Mouse (Mus musculus) hindbrain, embryonic 10.5 days (tissue): ENCODE measurements around the gene Sox30. TPM values are rescaled to one million over a fixed set of nuclear protein-coding genes. Genes with fewer than 3 reads are reported as not detected.

Experiments used
- DNase-seq: peaks from one replicate; pipeline ENCODE4 v3.0.0-alpha.2; 2017; ENCODE audit warnings: low spot score
- H3K27ac ChIP-seq: fragments of 300-500 bp; sonication (generic); 2 replicates; pipeline ENCODE4 v1.5.1; 2016; ENCODE audit warnings: mild to moderate bottlenecking, moderate library complexity
- H3K27me3 ChIP-seq: fragments of 300-500 bp; sonication (generic); 2 replicates; pipeline ENCODE4 v1.6.1; 2016; ENCODE audit warnings: mild to moderate bottlenecking; ENCODE audit not compliant: poor library complexity, insufficient read depth, severe bottlenecking
- H3K36me3 ChIP-seq: fragments of 300-500 bp; sonication (generic); 2 replicates; pipeline ENCODE4 v1.6.1; 2016; ENCODE audit warnings: mild to moderate bottlenecking, moderate library complexity
- H3K4me1 ChIP-seq: fragments of 300-500 bp; sonication (generic); replicated peaks from 2 replicates; pipeline ENCODE4 v1.6.1; 2016; ENCODE audit warnings: mild to moderate bottlenecking
- H3K4me3 ChIP-seq: fragments of 300-500 bp; sonication (generic); 2 replicates; pipeline ENCODE4 v1.5.1; 2016; ENCODE audit warnings: mild to moderate bottlenecking, moderate library complexity
- H3K9me3 ChIP-seq: fragments of 300-500 bp; sonication (generic); 2 replicates; pipeline ENCODE4 v1.6.1; 2016; ENCODE audit warnings: mild to moderate bottlenecking, moderate library complexity
- WGBS: fragments of 180-500 bp; shearing (Covaris S2); methylation state at CpG from one replicate; pipeline ENCODE4 v1.1.7; 2016; 5-methylcytosine and 5-hydroxymethylcytosine counted together
- polyA plus RNA-seq: library from polyadenylated mRNA; unstranded; fragments of >200 nt; fragmentation: Nextera tagmentation; extraction: Ambion mirVana; gene quantifications from 2 replicates; pipeline ENCODE4 v1.2.1, GENCODE M21; 2016

Sox30 gene
- polyA plus RNA-seq, 1 experiment from 2014 or later: 0.14 TPM

DNA sequence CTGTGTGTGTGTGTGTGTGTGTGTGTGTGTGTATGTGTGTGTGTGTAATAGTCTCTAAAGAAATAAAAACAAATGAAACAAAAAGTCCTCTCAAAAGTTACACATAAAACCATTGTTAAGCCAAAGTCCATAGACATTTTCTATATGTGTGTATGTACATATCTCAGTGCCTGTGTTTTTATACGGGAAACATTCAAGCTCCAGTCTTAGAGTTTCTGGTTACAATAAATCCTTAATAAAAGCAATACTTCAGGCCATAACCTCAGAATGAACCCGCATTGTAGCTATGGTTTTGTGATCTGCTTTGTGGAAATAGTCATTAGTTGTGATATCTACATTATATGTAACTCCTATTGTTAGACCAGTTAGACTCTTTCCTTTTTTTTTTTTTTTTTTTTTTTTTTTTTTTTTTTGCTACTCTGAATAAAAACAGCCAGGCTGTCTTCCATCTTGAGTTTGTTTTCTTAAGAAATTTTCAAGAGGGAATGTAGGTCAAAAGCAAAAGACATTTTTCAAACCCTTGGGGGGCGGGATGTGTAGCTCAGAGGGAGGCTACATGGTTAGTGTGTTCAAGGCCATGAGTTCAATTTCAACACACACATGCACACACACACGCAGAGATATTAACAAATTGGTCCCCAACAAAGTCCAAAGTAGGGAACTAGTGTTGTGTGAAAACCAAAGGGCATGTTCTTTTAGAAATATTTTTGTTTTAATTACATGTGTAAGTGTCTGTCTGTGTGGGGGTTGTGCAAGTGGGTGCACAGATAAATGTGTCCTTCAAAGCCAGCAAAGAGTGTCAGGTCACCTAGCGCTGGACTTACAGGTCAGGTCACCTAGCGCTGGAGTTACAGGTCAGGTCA lies 48.1 kb downstream of the Sox30 start:
- Histone ChIP-seq H3K36me3 (no peaks in the 10 kb centered on the region), H3K4me3 (no peak overlapping the region), H3K27ac (no peak overlapping the region), H3K27me3 (no peaks in the 10 kb centered on the region), H3K9me3 (no peaks in the 10 kb centered on the region), H3K4me1 (peaks cover 7% of the 10 kb centered on the region)
- 85% methylated on average over 6 of the region's 6 CpGs for WGBS
- DNase-seq: no peak

- no peak overlapping the region for H3K4me3 ChIP-seq
- DNase-seq: no peak
- no peaks in the 10 kb centered on the region for H3K27me3 ChIP-seq
- H3K9me3 ChIP-seq: no peaks in the 10 kb centered on the region
- no peaks in the 10 kb centered on the region for H3K36me3 ChIP-seq
- H3K4me1 ChIP-seq: peaks cover 7% of the 10 kb centered on the region
- 66% methylated on average over 2 of the region's 2 CpGs for WGBS
- H3K27ac ChIP-seq: no peak overlapping the region
Observed at GRCm38 (mm10) chr11:46029485-46029884, 49.4 kb downstream of the Sox30 start.

- Histone ChIP-seq H3K27me3 (no peaks in the 10 kb centered on the region), H3K4me1 (peaks cover 7% of the 10 kb centered on the region), H3K36me3 (no peaks in the 10 kb centered on the region), H3K27ac (no peak overlapping the region), H3K4me3 (no peak overlapping the region), H3K9me3 (no peaks in the 10 kb centered on the region)
- 77% methylated on average over 2 of the region's 2 CpGs for WGBS
- DNase-seq: no peak
Observed at GRCm38 (mm10) chr11:46030026-46030425, 49.9 kb downstream of the Sox30 start.

- 69% methylated on average over 3 of the region's 3 CpGs for WGBS
- Histone ChIP-seq H3K36me3 (no peaks in the 10 kb centered on the region), H3K4me1 (no peaks in the 10 kb centered on the region; the same call in 1 of the 2 replicates), H3K27me3 (no peaks in the 10 kb centered on the region), H3K9me3 (no peaks in the 10 kb centered on the region), H3K4me3 (no peak overlapping the region), H3K27ac (no peak overlapping the region)
- no peak for DNase-seq
Observed at GRCm38 (mm10) chr11:46031470-46031869, 51.4 kb downstream of the Sox30 start.

DNA sequence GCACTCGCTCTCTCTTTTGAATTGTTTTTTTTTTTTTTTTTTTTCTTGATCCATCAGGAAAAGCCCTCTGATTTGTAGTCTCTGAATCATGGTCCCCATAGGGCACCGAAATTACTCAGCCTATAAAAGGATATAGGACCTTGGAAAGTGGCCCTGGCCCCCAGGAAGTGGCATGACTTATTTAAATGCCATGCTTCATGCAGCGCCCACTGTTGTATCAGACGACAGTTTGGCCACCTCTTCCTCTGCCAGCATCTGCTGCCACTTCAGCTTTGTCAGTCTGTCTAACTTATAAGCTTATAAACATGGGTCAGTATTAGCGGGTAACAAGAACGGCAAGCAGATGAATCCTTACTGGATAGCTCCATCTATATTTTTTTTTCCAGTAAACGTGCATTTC lies 52.8 kb downstream of the Sox30 start:
- no peak for DNase-seq
- 88% methylated on average over 7 of the region's 7 CpGs for WGBS
- no peaks in the 10 kb centered on the region for H3K9me3 ChIP-seq
- no peaks in the 10 kb centered on the region; the same call in 1 of the 2 replicates for H3K4me1 ChIP-seq
- H3K4me3 ChIP-seq: no peak overlapping the region
- no peak overlapping the region for H3K27ac ChIP-seq
- no peaks in the 10 kb centered on the region for H3K36me3 ChIP-seq
- no peaks in the 10 kb centered on the region for H3K27me3 ChIP-seq

- 95% methylated on average over 10 of the region's 10 CpGs for WGBS
- DNase-seq: no peak
- no peaks in the 10 kb centered on the region for H3K9me3 ChIP-seq
- H3K4me3 ChIP-seq: no peak overlapping the region
- no peak overlapping the region for H3K27ac ChIP-seq
- peaks cover 5% of the 10 kb centered on the region; the same call in 1 of the 2 replicates for H3K4me1 ChIP-seq
- no peaks in the 10 kb centered on the region for H3K27me3 ChIP-seq
- no peaks in the 10 kb centered on the region for H3K36me3 ChIP-seq
Observed at GRCm38 (mm10) chr11:46036374-46036773, 56.3 kb downstream of the Sox30 start.

GRCm38 (mm10) chr11:46038901-46039300 lies 58.8 kb downstream of the Sox30 start:
- DNase-seq: no peak
- no peaks in the 10 kb centered on the region for H3K9me3 ChIP-seq
- no peaks in the 10 kb centered on the region for H3K27me3 ChIP-seq
- no peaks in the 10 kb centered on the region for H3K36me3 ChIP-seq
- H3K27ac ChIP-seq: no peak overlapping the region
- H3K4me1 ChIP-seq: peaks cover 5% of the 10 kb centered on the region; the same call in 1 of the 2 replicates
- no peak overlapping the region for H3K4me3 ChIP-seq
- WGBS: 86% methylated on average over 15 of the region's 15 CpGs

DNA sequence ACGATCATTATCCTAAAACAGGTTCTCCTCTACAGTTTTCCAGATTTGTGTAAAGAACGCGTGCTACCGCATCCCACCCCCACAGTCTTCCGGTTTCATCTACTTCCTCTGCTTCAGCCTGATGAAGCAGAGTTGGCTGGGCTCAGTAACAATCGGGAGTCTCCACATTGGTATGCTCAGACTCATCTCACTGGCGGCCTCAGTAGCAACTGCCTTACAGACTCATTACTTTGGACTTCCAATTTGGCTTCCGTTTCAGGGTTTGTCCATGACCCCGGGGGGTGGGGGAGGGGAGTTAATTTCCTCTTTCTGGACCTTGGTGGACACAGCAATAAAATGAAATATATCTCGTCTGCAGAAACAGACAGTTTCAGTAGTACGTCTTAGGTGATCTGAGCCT lies 59.2 kb downstream of the Sox30 start:
- no peak overlapping the region for H3K27ac ChIP-seq

DNA sequence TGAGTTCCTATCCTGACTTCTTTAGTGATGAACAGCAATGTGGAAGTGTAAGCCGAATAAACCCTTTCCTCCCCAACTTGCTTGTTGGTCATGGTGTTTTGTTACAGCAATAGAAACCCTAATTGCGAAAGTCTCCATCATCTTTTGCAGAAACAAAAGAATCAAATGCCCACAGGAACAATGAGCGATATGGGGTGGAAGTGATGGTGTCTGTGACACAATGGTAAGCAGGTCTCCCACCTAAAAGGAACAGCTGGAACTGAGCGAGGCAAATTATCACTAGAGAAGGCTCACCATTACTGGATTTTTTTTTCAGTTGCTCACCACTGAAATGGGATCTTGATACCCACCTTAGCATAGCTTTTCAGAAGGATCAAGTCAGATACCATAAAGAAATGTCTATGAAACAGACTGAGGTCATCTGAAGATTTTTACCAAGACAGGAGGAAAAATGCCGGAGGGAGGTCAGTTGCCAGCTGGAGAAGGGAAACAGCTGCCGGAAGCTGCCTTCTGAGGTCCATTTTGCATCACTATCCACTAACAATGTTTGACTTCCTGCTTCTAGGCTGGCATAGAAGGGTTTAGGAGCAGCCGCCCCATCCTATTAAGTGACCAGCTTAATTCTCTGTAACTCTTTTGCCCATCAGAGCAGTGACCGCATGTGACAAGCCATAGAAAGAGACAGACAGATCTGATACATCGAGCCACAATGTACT lies 60.9 kb downstream of the Sox30 start:
- no peaks in the 10 kb centered on the region for H3K27me3 ChIP-seq
- no peaks in the 10 kb centered on the region for H3K36me3 ChIP-seq
- peaks cover 5% of the 10 kb centered on the region; the same call in 1 of the 2 replicates for H3K4me1 ChIP-seq
- H3K4me3 ChIP-seq: no peak overlapping the region
- H3K9me3 ChIP-seq: no peaks in the 10 kb centered on the region
- WGBS: 87% methylated on average over 9 of the region's 9 CpGs
- H3K27ac ChIP-seq: no peak overlapping the region
- DNase-seq: no peak

More for the DNA sequence above, 59.2 kb downstream of the Sox30 start:
- Histone ChIP-seq H3K4me3 (no peak overlapping the region), H3K9me3 (no peaks in the 10 kb centered on the region), H3K36me3 (no peaks in the 10 kb centered on the region), H3K27me3 (no peaks in the 10 kb centered on the region), H3K4me1 (peaks cover 5% of the 10 kb centered on the region; the same call in 1 of the 2 replicates)
- WGBS: 75% methylated on average over 11 of the region's 11 CpGs
- no peak for DNase-seq

- H3K27ac ChIP-seq: no peak overlapping the region
- H3K4me1 ChIP-seq: peaks cover 5% of the 10 kb centered on the region; the same call in 1 of the 2 replicates
- no peaks in the 10 kb centered on the region for H3K36me3 ChIP-seq
- H3K27me3 ChIP-seq: no peaks in the 10 kb centered on the region
- 82% methylated on average over 12 of the region's 12 CpGs for WGBS
- no peaks in the 10 kb centered on the region for H3K9me3 ChIP-seq
- DNase-seq: no peak
- H3K4me3 ChIP-seq: no peak overlapping the region
Observed at GRCm38 (mm10) chr11:46041607-46042267, 61.6 kb downstream of the Sox30 start.

- no peaks in the 10 kb centered on the region for H3K27me3 ChIP-seq
- no peak overlapping the region for H3K4me3 ChIP-seq
- H3K27ac ChIP-seq: no peak overlapping the region
- 87% methylated on average over 5 of the region's 5 CpGs for WGBS
- H3K4me1 ChIP-seq: no peaks in the 10 kb centered on the region
- no peaks in the 10 kb centered on the region for H3K9me3 ChIP-seq
- H3K36me3 ChIP-seq: no peaks in the 10 kb centered on the region
- no peak for DNase-seq
Observed at GRCm38 (mm10) chr11:46044781-46045180, 64.7 kb downstream of the Sox30 start.

DNA sequence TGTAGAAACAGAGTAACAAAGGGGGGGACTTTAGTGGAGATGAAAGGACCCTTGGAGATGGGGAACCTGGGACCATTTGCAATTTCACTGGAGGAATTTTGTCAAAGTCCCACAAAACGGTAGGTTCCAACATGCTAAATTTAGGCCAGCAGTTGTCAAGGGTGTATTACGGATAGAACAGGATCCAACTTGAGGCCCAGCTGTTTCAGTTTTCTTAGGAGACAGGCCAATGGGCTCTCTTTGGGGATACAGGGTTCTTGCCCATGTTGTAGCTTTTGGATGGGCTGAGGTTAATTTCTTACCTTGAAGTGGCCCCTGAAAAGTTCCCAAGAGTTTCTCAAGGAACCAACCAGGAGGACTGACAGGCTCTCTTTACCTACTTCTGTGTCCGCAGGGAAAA lies 67.2 kb downstream of the Sox30 start:
- no peak for DNase-seq
- Histone ChIP-seq H3K36me3 (no peaks in the 10 kb centered on the region), H3K4me1 (peaks cover 1% of the 10 kb centered on the region; the same call in 1 of the 2 replicates), H3K4me3 (no peak overlapping the region), H3K9me3 (no peaks in the 10 kb centered on the region), H3K27me3 (no peaks in the 10 kb centered on the region), H3K27ac (no peak overlapping the region)
- WGBS: 95% methylated on average over 3 of the region's 3 CpGs
